In genomic region chr2:119250826-119251478, GRCm38 (mm10) we compare ENCODE assay signal across 9 mouse cellular contexts. TPM values are rescaled to one million over a fixed set of nuclear protein-coding genes. Genes with fewer than 3 reads are reported as not detected.
DNase-seq lines count a peak whose midpoint lies in the region; ATAC-seq and TF ChIP-seq lines count a peak whose summit lies in the region.
"Had no signal": no experiment of that assay in that cellular context is flagged by ENCODE, and none has a peak within 500 bp of the region (broad histone marks: within the 10 kb centered on the region; RNA-seq: fewer than 3 reads in every experiment).

No protein-coding gene starts in this region.

- H3K79me2 ChIP-seq in myocyte (ENCODE audit: control insufficient read depth, insufficient read depth) = no peaks in the 10 kb centered on the region

- H3K27ac ChIP-seq in bone marrow macrophage, adult 2 months (ENCODE audit: insufficient read depth, low read depth, low read length) = no peak overlapping the region
- H3K27ac ChIP-seq in embryonic fibroblast, embryonic 13.5 days (ENCODE audit: insufficient read depth, low read length) = no peak overlapping the region
- no peak overlapping the region for H3K27ac ChIP-seq in heart, embryonic 12.5 days (ENCODE audit: poor library complexity, severe bottlenecking)
- peak overlapping the region; percentile 25; the same call in 1 of the 2 replicates for H3K27ac ChIP-seq in kidney, embryonic 15.5 days
- H3K27ac ChIP-seq in liver, embryonic 12.5 days = no peak overlapping the region
- H3K27ac ChIP-seq in stomach, embryonic 14.5 days (ENCODE audit: low read length) = peak overlapping the region; percentile 24; the same call in 1 of the 2 replicates

- peak; percentile 65; the same call in 1 of the 2 replicates for ATAC-seq in heart, embryonic 12.5 days (ENCODE audit: insufficient number of reproducible peaks, low FRiP score)
- ATAC-seq in kidney, embryonic 15.5 days (replicated peaks; ENCODE audit: low FRiP score) = peak; percentile 69
- ATAC-seq in liver, embryonic 12.5 days = peak; percentile 78
- peak; percentile 70 for ATAC-seq in stomach, embryonic 14.5 days (ENCODE audit: insufficient number of reproducible peaks, insufficient read depth, low FRiP score, low read depth)

- WGBS in heart, embryonic 12.5 days = 15% methylated on average over 11 of the region's 11 CpGs
- WGBS in kidney, embryonic 15.5 days = 15% methylated on average over 11 of the region's 11 CpGs
- 9% methylated on average over 11 of the region's 11 CpGs for WGBS in liver, embryonic 12.5 days (ENCODE audit: insufficient replicate concordance)
- 11% methylated on average over 11 of the region's 11 CpGs for WGBS in stomach, embryonic 14.5 days

- H3K36me3 ChIP-seq in heart, embryonic 12.5 days = no peaks in the 10 kb centered on the region
- H3K36me3 ChIP-seq in kidney, embryonic 15.5 days = 0 out of 2 replicates have a peak, but pooled peaks cover 5% of the 10 kb centered on the region
- no peaks in the 10 kb centered on the region for H3K36me3 ChIP-seq in liver, embryonic 12.5 days
- no peaks in the 10 kb centered on the region for H3K36me3 ChIP-seq in myocyte (ENCODE audit: control insufficient read depth, insufficient read depth)
- H3K36me3 ChIP-seq in stomach, embryonic 14.5 days (ENCODE audit: control insufficient read depth, insufficient read depth, low read length) = no peaks in the 10 kb centered on the region

- TF ChIP-seq CTCF in bone marrow macrophage, adult 2 months (IDR thresholded peaks at IDR 0.05; ENCODE audit: low read depth, low read length) = peak; percentile 61
- TF ChIP-seq CTCF in embryonic fibroblast, embryonic 13.5 days (IDR thresholded peaks at IDR 0.05; ENCODE audit: borderline replicate concordance, insufficient read depth, low read length) = peak; percentile 79

- DNase-seq in CD4-positive, CD25-positive, alpha-beta regulatory T cell, adult 2 months (ENCODE audit: low read depth, low spot score) = peak; percentile 93

- no peak overlapping the region for H3ac ChIP-seq in myocyte (ENCODE audit: control insufficient read depth, insufficient read length)

- peak overlapping the region; percentile 2; the same call in 1 of the 2 replicates for H3K9ac ChIP-seq in heart, embryonic 12.5 days
- H3K9ac ChIP-seq in kidney, embryonic 15.5 days = no peak overlapping the region; the same call in 1 of the 2 replicates
- no peak overlapping the region for H3K9ac ChIP-seq in liver, embryonic 12.5 days
- no peak overlapping the region for H3K9ac ChIP-seq in stomach, embryonic 14.5 days (replicated peaks; ENCODE audit: low read depth, low read length)

- peak overlapping the region; percentile 58 for H3K4me2 ChIP-seq in heart, embryonic 12.5 days
- H3K4me2 ChIP-seq in kidney, embryonic 15.5 days = peak overlapping the region; percentile 38; the same call in 1 of the 2 replicates
- H3K4me2 ChIP-seq in liver, embryonic 12.5 days = peak overlapping the region; percentile 54
- H3K4me2 ChIP-seq in myocyte (ENCODE audit: low read depth) = peak overlapping the region; percentile 81
- H3K4me2 ChIP-seq in stomach, embryonic 14.5 days (replicated peaks; ENCODE audit: low read depth, low read length) = no peak overlapping the region

- no peaks in the 10 kb centered on the region for H3K9me3 ChIP-seq in heart, embryonic 12.5 days (replicated peaks)
- H3K9me3 ChIP-seq in kidney, embryonic 15.5 days (replicated peaks) = no peaks in the 10 kb centered on the region
- no peaks in the 10 kb centered on the region for H3K9me3 ChIP-seq in liver, embryonic 12.5 days (replicated peaks)
- no peaks in the 10 kb centered on the region for H3K9me3 ChIP-seq in stomach, embryonic 14.5 days (ENCODE audit: control insufficient read depth, low read depth, low read length)

- H3K4me1 ChIP-seq in bone marrow macrophage, adult 2 months (ENCODE audit: control insufficient read depth, insufficient read depth, low read length) = no peaks in the 10 kb centered on the region
- no peaks in the 10 kb centered on the region for H3K4me1 ChIP-seq in embryonic fibroblast, embryonic 13.5 days (ENCODE audit: control insufficient read depth, insufficient read depth, low read length)
- H3K4me1 ChIP-seq in heart, embryonic 12.5 days (replicated peaks) = peaks cover 4% of the 10 kb centered on the region
- H3K4me1 ChIP-seq in kidney, embryonic 15.5 days = peaks cover 4% of the 10 kb centered on the region; the same call in 1 of the 2 replicates
- H3K4me1 ChIP-seq in liver, embryonic 12.5 days = peaks cover 5% of the 10 kb centered on the region; the same call in 1 of the 2 replicates
- no peaks in the 10 kb centered on the region for H3K4me1 ChIP-seq in stomach, embryonic 14.5 days (ENCODE audit: control insufficient read depth, insufficient read depth, low read length)

- no peak overlapping the region for H3K4me3 ChIP-seq in bone marrow macrophage, adult 2 months (ENCODE audit: insufficient read depth, low read length)
- H3K4me3 ChIP-seq in embryonic fibroblast, embryonic 13.5 days (ENCODE audit: insufficient read depth, low read length) = no peak overlapping the region
- H3K4me3 ChIP-seq in heart, embryonic 12.5 days = peak overlapping the region; percentile 21; the same call in 1 of the 2 replicates
- no peak overlapping the region for H3K4me3 ChIP-seq in kidney, embryonic 15.5 days (replicated peaks)
- no peak overlapping the region for H3K4me3 ChIP-seq in liver, embryonic 12.5 days
- H3K4me3 ChIP-seq in myocyte = no peak overlapping the region
- H3K4me3 ChIP-seq in stomach, embryonic 14.5 days (ENCODE audit: low read depth, low read length) = no peak overlapping the region

- no peak for TF ChIP-seq POLR2A in bone marrow macrophage, adult 2 months (IDR thresholded peaks at IDR 0.05; ENCODE audit: borderline replicate concordance, low read depth, low read length)
- TF ChIP-seq POLR2A in embryonic fibroblast, embryonic 13.5 days (IDR thresholded peaks at IDR 0.05; ENCODE audit: low read depth, low read length) = no peak
- TF ChIP-seq POLR2A in myocyte (IDR thresholded peaks at IDR 0.05; ENCODE audit: insufficient read length, low read depth) = no peak

- H3K27me3 ChIP-seq in heart, embryonic 12.5 days (replicated peaks) = peaks cover 49% of the 10 kb centered on the region
- peaks cover 27% of the 10 kb centered on the region for H3K27me3 ChIP-seq in kidney, embryonic 15.5 days
- peaks cover 40% of the 10 kb centered on the region for H3K27me3 ChIP-seq in liver, embryonic 12.5 days (replicated peaks)
- H3K27me3 ChIP-seq in myocyte (ENCODE audit: control insufficient read depth, insufficient read depth, insufficient read length) = no peaks in the 10 kb centered on the region
- no peaks in the 10 kb centered on the region for H3K27me3 ChIP-seq in stomach, embryonic 14.5 days (ENCODE audit: control insufficient read depth, insufficient read depth, low read length)

RNA-seq across cellular contexts. Expression of gene Spint1, which starts 13.8 kb away (rescaled TPM):
- polyA plus RNA-seq in bone marrow macrophage, adult 2 months (2012; ENCODE audit: insufficient read depth, insufficient read length, missing spikeins) = 3.7 and 4.3 TPM in 2 replicates
- 0.30 TPM in 1 of 2 replicates, not detected in the other for polyA plus RNA-seq in embryonic fibroblast, embryonic 13.5 days (2011; ENCODE audit: insufficient read length, low read depth, missing spikeins)
- 0.82 and 1.00 TPM in 2 replicates for polyA plus RNA-seq in heart, embryonic 12.5 days (2016; fragmentation: Nextera tagmentation; extraction: Ambion mirVana)
- 34.3 and 34.7 TPM in 2 replicates for polyA plus RNA-seq in kidney, embryonic 15.5 days (2015; fragmentation: Nextera tagmentation; extraction: Ambion mirVana)
- 0.44 and 0.77 TPM in 2 replicates for polyA plus RNA-seq in liver, embryonic 12.5 days (2016; fragmentation: Nextera tagmentation; extraction: Ambion mirVana)
- 0.12 TPM for polyA plus RNA-seq in myocyte (2012; fragmentation: generic; extraction: Trizol)
- 51.9 and 55.9 TPM in 2 replicates for polyA plus RNA-seq in stomach, embryonic 14.5 days (2014; fragmentation: Nextera tagmentation; extraction: Ambion mirVana)

RNA-seq across cellular contexts. Expression of gene Rhov, which starts 20.1 kb away (rescaled TPM):
- polyA plus RNA-seq in bone marrow macrophage, adult 2 months (2012; ENCODE audit: insufficient read depth, insufficient read length, missing spikeins) = 2.2 and 2.7 TPM in 2 replicates
- not detected in 2 replicates for polyA plus RNA-seq in embryonic fibroblast, embryonic 13.5 days (2011; ENCODE audit: insufficient read length, low read depth, missing spikeins)
- 0.10 and 0.13 TPM in 2 replicates for polyA plus RNA-seq in heart, embryonic 12.5 days (2016; fragmentation: Nextera tagmentation; extraction: Ambion mirVana)
- polyA plus RNA-seq in kidney, embryonic 15.5 days (2015; fragmentation: Nextera tagmentation; extraction: Ambion mirVana) = 0.72 and 1.1 TPM in 2 replicates
- polyA plus RNA-seq in liver, embryonic 12.5 days (2016; fragmentation: Nextera tagmentation; extraction: Ambion mirVana) = 0.07 TPM in 1 of 2 replicates, not detected in the other
- 0.35 TPM for polyA plus RNA-seq in myocyte (2012; fragmentation: generic; extraction: Trizol)
- polyA plus RNA-seq in stomach, embryonic 14.5 days (2014; fragmentation: Nextera tagmentation; extraction: Ambion mirVana) = 6.0 and 8.6 TPM in 2 replicates

RNA-seq across cellular contexts. Expression of gene Ppp1r14d, which starts 21.2 kb away (rescaled TPM):
- polyA plus RNA-seq in bone marrow macrophage, adult 2 months (2012; ENCODE audit: insufficient read depth, insufficient read length, missing spikeins) = not detected in 2 replicates
- not detected in 2 replicates for polyA plus RNA-seq in embryonic fibroblast, embryonic 13.5 days (2011; ENCODE audit: insufficient read length, low read depth, missing spikeins)
- polyA plus RNA-seq in heart, embryonic 12.5 days (2016; fragmentation: Nextera tagmentation; extraction: Ambion mirVana) = not detected in 2 replicates
- 0.68 and 0.80 TPM in 2 replicates for polyA plus RNA-seq in kidney, embryonic 15.5 days (2015; fragmentation: Nextera tagmentation; extraction: Ambion mirVana)
- not detected in 2 replicates for polyA plus RNA-seq in liver, embryonic 12.5 days (2016; fragmentation: Nextera tagmentation; extraction: Ambion mirVana)
- 0.13 TPM for polyA plus RNA-seq in myocyte (2012; fragmentation: generic; extraction: Trizol)
- polyA plus RNA-seq in stomach, embryonic 14.5 days (2014; fragmentation: Nextera tagmentation; extraction: Ambion mirVana) = 0.67 and 1.00 TPM in 2 replicates
- polyA plus RNA-seq: frontal cortex, adult 2 months had no signal

RNA-seq across cellular contexts. Expression of gene Vps18, which starts 37.6 kb away (rescaled TPM):
- 33.6 and 34.1 TPM in 2 replicates for polyA plus RNA-seq in bone marrow macrophage, adult 2 months (2012; ENCODE audit: insufficient read depth, insufficient read length, missing spikeins)
- polyA plus RNA-seq in embryonic fibroblast, embryonic 13.5 days (2011; ENCODE audit: insufficient read length, low read depth, missing spikeins) = 11.8 and 12.7 TPM in 2 replicates
- polyA plus RNA-seq in heart, embryonic 12.5 days (2016; fragmentation: Nextera tagmentation; extraction: Ambion mirVana) = 15.2 and 15.8 TPM in 2 replicates
- 17.6 and 19.6 TPM in 2 replicates for polyA plus RNA-seq in kidney, embryonic 15.5 days (2015; fragmentation: Nextera tagmentation; extraction: Ambion mirVana)
- polyA plus RNA-seq in liver, embryonic 12.5 days (2016; fragmentation: Nextera tagmentation; extraction: Ambion mirVana) = 9.8 and 10.3 TPM in 2 replicates
- 18.2 TPM for polyA plus RNA-seq in myocyte (2012; fragmentation: generic; extraction: Trizol)
- 10.9 and 12.8 TPM in 2 replicates for polyA plus RNA-seq in stomach, embryonic 14.5 days (2014; fragmentation: Nextera tagmentation; extraction: Ambion mirVana)

RNA-seq across cellular contexts. Expression of gene Dnajc17, which starts 42.4 kb away (rescaled TPM):
- 13.5 and 18.6 TPM in 2 replicates for polyA plus RNA-seq in bone marrow macrophage, adult 2 months (2012; ENCODE audit: insufficient read depth, insufficient read length, missing spikeins)
- polyA plus RNA-seq in embryonic fibroblast, embryonic 13.5 days (2011; ENCODE audit: insufficient read length, low read depth, missing spikeins) = 8.1 and 9.6 TPM in 2 replicates
- polyA plus RNA-seq in heart, embryonic 12.5 days (2016; fragmentation: Nextera tagmentation; extraction: Ambion mirVana) = 12.0 and 12.6 TPM in 2 replicates
- polyA plus RNA-seq in kidney, embryonic 15.5 days (2015; fragmentation: Nextera tagmentation; extraction: Ambion mirVana) = 18.6 and 21.9 TPM in 2 replicates
- polyA plus RNA-seq in liver, embryonic 12.5 days (2016; fragmentation: Nextera tagmentation; extraction: Ambion mirVana) = 11.6 and 13.2 TPM in 2 replicates
- polyA plus RNA-seq in myocyte (2012; fragmentation: generic; extraction: Trizol) = 17.2 TPM
- polyA plus RNA-seq in stomach, embryonic 14.5 days (2014; fragmentation: Nextera tagmentation; extraction: Ambion mirVana) = 18.3 and 19.1 TPM in 2 replicates

Comparison
In these comparisons a context has a peak if more than half of its experiments do, and no peak if none do; other contexts are left out.
1. H3K27ac ChIP-seq: peak in kidney, embryonic 15.5 days (single experiment) and stomach, embryonic 14.5 days (single experiment); none in bone marrow macrophage, adult 2 months (single experiment), embryonic fibroblast, embryonic 13.5 days (single experiment), heart, embryonic 12.5 days (single experiment) and liver, embryonic 12.5 days (single experiment).
2. Peak in every context shown above with its lines, with median percentiles within 50 percentile points of each other: ATAC-seq.